Comparison of ENCODE assay signal across 31 mouse cellular contexts in the genomic region with DNA sequence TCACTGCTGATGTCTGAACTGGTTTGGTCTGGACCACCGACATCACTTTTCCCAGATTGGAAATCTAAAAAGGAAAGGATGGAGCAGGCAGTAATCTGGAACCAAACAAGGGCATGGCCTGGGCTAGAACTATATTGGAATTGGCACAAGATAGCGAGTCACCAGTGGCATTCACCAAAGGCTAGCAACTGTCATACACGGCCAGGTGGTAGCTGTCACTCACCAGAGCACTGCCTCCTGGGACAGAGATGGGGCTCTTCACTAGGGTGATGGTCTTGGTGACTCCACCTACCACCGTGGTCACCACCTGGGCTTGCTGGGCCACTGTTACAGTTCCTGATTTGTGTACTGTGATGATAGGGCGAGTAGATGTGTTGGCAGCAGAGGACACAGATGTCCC. TPM values are rescaled to one million over a fixed set of nuclear protein-coding genes. Genes with fewer than 3 reads are reported as not detected.
"Had no signal": no experiment of that assay in that cellular context is flagged by ENCODE, and none has a peak within 500 bp of the region (broad histone marks: within the 10 kb centered on the region; RNA-seq: fewer than 3 reads in every experiment).

No protein-coding gene starts in this region.

- H3K27me3 ChIP-seq: heart, embryonic 12.5 days; heart, embryonic 13.5 days; heart, embryonic 15.5 days; hindbrain, embryonic 12.5 days; hindbrain, embryonic 13.5 days; hindbrain, embryonic 15.5 days; intestine, embryonic 15.5 days; kidney, embryonic 15.5 days had no signal

- DNase-seq: heart, postnatal 10 days; heart, postnatal 14 days; heart, postnatal 36 days; heart, postnatal 4 days; kidney, adult 11 months; kidney, adult 18-20 months; kidney, adult 2 months; kidney, adult 8-10 months; kidney, adult 9 months; kidney, postnatal 10 days; kidney, postnatal 14 days; kidney, postnatal 25 days; kidney, postnatal 36 days; kidney, postnatal 4 days; layer of hippocampus, adult 9-11 months; layer of hippocampus, postnatal 36 days had no signal

- H3K4me1 ChIP-seq: heart, embryonic 12.5 days; heart, embryonic 13.5 days; heart, embryonic 15.5 days; hindbrain, embryonic 10.5 days; hindbrain, embryonic 12.5 days; hindbrain, embryonic 13.5 days; hindbrain, embryonic 15.5 days; intestine, embryonic 15.5 days; kidney, embryonic 15.5 days had no signal

- H3K9ac ChIP-seq: heart, embryonic 12.5 days; heart, embryonic 13.5 days; heart, embryonic 15.5 days; hindbrain, embryonic 12.5 days; hindbrain, embryonic 13.5 days; hindbrain, embryonic 14.5 days; hindbrain, embryonic 15.5 days; intestine, embryonic 15.5 days; kidney, embryonic 15.5 days had no signal

- H3K27ac ChIP-seq: heart, embryonic 13.5 days; heart, embryonic 15.5 days; hindbrain, embryonic 10.5 days; hindbrain, embryonic 12.5 days; hindbrain, embryonic 13.5 days; hindbrain, embryonic 14.5 days; hindbrain, embryonic 15.5 days; hindbrain, postnatal 0 days; intestine, embryonic 15.5 days; kidney, embryonic 15.5 days; kidney, postnatal 0 days; layer of hippocampus, adult 2 months; left cerebral cortex, adult 2 months had no signal

- H3K4me3 ChIP-seq: heart, embryonic 12.5 days; heart, embryonic 13.5 days; heart, embryonic 15.5 days; hindbrain, embryonic 10.5 days; hindbrain, embryonic 12.5 days; hindbrain, embryonic 13.5 days; hindbrain, embryonic 15.5 days; intestine, embryonic 15.5 days; kidney, embryonic 15.5 days; layer of hippocampus, adult 2 months; left cerebral cortex, adult 2 months had no signal

RNA-seq across cellular contexts. Expression of gene L1cam, which starts 56.7 kb away (rescaled TPM):
- total RNA-seq: hematopoietic stem cell, adult 5-6 weeks had no signal
